Mouse (Mus musculus) kidney, embryonic 16.5 days (tissue): Measurements from ENCODE around the gene Zfp541. TPM values are rescaled to one million over a fixed set of nuclear protein-coding genes. Genes with fewer than 3 reads are reported as not detected.

Experiments used
- ATAC-seq: fragments of 200-750 bp; cut with Nextera tagmentation; 2 replicates; pipeline ENCODE4 v1.8.0; 2017; ENCODE audit warnings: moderate TSS enrichment; ENCODE audit not compliant: low FRiP score, low TSS enrichment
- H3K27ac ChIP-seq: fragments of 300-500 bp; sonication (generic); 2 replicates; pipeline ENCODE4 v1.5.1; 2014; ENCODE audit warnings: low read length
- H3K27me3 ChIP-seq: fragments of 300-500 bp; sonication (generic); 2 replicates; pipeline ENCODE4 v1.6.1; 2014; ENCODE audit warnings: low read length, control low read depth, mixed read lengths; ENCODE audit not compliant: insufficient read depth
- H3K36me3 ChIP-seq: fragments of 300-500 bp; sonication (generic); 2 replicates; pipeline ENCODE4 v1.6.1; 2014; ENCODE audit warnings: low read length, control low read depth, mixed read lengths; ENCODE audit not compliant: insufficient read depth
- H3K4me1 ChIP-seq: fragments of 300-500 bp; sonication (generic); 2 replicates; pipeline ENCODE4 v1.6.1; 2014; ENCODE audit warnings: low read length, control low read depth, mixed read lengths; ENCODE audit not compliant: insufficient read depth
- H3K4me2 ChIP-seq: fragments of 300-500 bp; sonication (generic); replicated peaks from 2 replicates; pipeline ENCODE4 v1.6.1; 2014; ENCODE audit warnings: low read depth, low read length
- H3K4me3 ChIP-seq: fragments of 300-500 bp; sonication (generic); 2 replicates; pipeline ENCODE4 v1.5.1; 2014; ENCODE audit warnings: mild to moderate bottlenecking, low read length
- H3K9ac ChIP-seq: fragments of 300-500 bp; sonication (generic); replicated peaks from 2 replicates; pipeline ENCODE4 v1.6.1; 2014; ENCODE audit warnings: low read length
- H3K9me3 ChIP-seq: fragments of 300-500 bp; sonication (generic); 2 replicates; pipeline ENCODE4 v1.6.1; 2016; ENCODE audit warnings: low read length, control low read depth
- WGBS: fragments of 180-500 bp; shearing (Covaris S2); extraction: QIAGEN DNeasy Blood & Tissue Kit; methylation state at CpG from one replicate; pipeline ENCODE4 v1.1.7; 2014; 5-methylcytosine and 5-hydroxymethylcytosine counted together
- polyA plus RNA-seq: library from polyadenylated mRNA; unstranded; fragments of >200 nt; fragmentation: Nextera tagmentation; extraction: Ambion mirVana; gene quantifications from 2 replicates; pipeline ENCODE4 v1.2.1, GENCODE M21; 2015

Gene Zfp541
- polyA plus RNA-seq, 1 experiment from 2014 or later = 0.09 TPM

- Histone ChIP-seq H3K4me3 (no peak overlapping the region), H3K4me1 (peaks cover 26% of the 10 kb centered on the region), H3K36me3 (no peaks in the 10 kb centered on the region), H3K27me3 (peaks cover 3% of the 10 kb centered on the region; the same call in 1 of the 2 replicates), H3K27ac (no peak overlapping the region), H3K4me2 (no peak overlapping the region), H3K9ac (no peak overlapping the region), H3K9me3 (no peaks in the 10 kb centered on the region)
- WGBS = 67% methylated on average over 3 of the region's 3 CpGs
- ATAC-seq = no peak
Measured at GRCm38 (mm10) chr7:16132926-16133325, 71.3 kb downstream of the Zfp541 start.

DNA sequence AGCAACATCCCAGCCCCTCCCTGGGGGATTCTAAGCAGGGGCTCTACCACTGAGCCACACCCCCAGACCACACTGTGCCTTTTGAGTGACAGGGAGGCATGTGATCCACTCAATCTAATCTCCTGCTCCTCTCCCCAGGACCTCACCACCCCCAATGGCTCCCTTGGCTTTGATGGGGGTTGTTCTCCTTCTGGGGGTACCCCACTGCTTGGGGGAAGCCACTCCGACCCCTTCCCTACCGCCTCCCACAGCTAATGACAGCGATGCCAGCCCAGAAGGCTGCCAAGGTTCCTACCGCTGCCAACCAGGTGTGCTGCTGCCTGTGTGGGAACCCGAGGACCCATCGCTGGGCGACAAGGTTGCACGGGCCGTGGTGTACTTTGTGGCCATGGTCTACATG lies 72.1 kb downstream of the Zfp541 start:
- no peak for ATAC-seq
- no peak overlapping the region for H3K27ac ChIP-seq
- no peaks in the 10 kb centered on the region for H3K36me3 ChIP-seq
- H3K4me2 ChIP-seq = no peak overlapping the region
- no peak overlapping the region for H3K9ac ChIP-seq
- peaks cover 26% of the 10 kb centered on the region for H3K4me1 ChIP-seq
- WGBS = 90% methylated on average over 9 of the region's 9 CpGs
- H3K9me3 ChIP-seq = no peaks in the 10 kb centered on the region
- H3K27me3 ChIP-seq = peaks cover 3% of the 10 kb centered on the region; the same call in 1 of the 2 replicates
- no peak overlapping the region for H3K4me3 ChIP-seq

- H3K4me2 ChIP-seq = no peak overlapping the region
- H3K36me3 ChIP-seq = no peaks in the 10 kb centered on the region
- no peaks in the 10 kb centered on the region for H3K9me3 ChIP-seq
- 69% methylated on average over 7 of the region's 7 CpGs for WGBS
- no peak for ATAC-seq
- H3K27me3 ChIP-seq = peaks cover 3% of the 10 kb centered on the region; the same call in 1 of the 2 replicates
- no peak overlapping the region for H3K4me3 ChIP-seq
- H3K9ac ChIP-seq = no peak overlapping the region
- H3K27ac ChIP-seq = no peak overlapping the region
- H3K4me1 ChIP-seq = peaks cover 20% of the 10 kb centered on the region; the same call in 1 of the 2 replicates
Measured at GRCm38 (mm10) chr7:16134951-16135392, 73.4 kb downstream of the Zfp541 start.

Other genes starting within 250 kb of the Zfp541 start
- not detected in 2 replicates for gene Obox6, start 222.1 kb upstream of the Zfp541 start, polyA plus RNA-seq
- not detected in 2 replicates for gene Crx, start 181.8 kb upstream of the Zfp541 start, polyA plus RNA-seq
- not detected in 2 replicates for gene Crxos, start 179.2 kb upstream of the Zfp541 start, polyA plus RNA-seq
- 690 and 706 TPM in 2 replicates for gene Selenow, start 139.4 kb upstream of the Zfp541 start, polyA plus RNA-seq
- 198 and 212 TPM in 2 replicates for gene Nop53, start 115.7 kb upstream of the Zfp541 start, polyA plus RNA-seq
- 36.8 and 37.9 TPM in 2 replicates for gene Ehd2, start 94.2 kb upstream of the Zfp541 start, polyA plus RNA-seq
- gene Bicra, start 13.9 kb upstream of the Zfp541 start, polyA plus RNA-seq = 7.1 and 7.5 TPM in 2 replicates
- 215 and 220 TPM in 2 replicates for gene Napa, start 36.6 kb downstream of the Zfp541 start, polyA plus RNA-seq
- gene Kptn, start 58.1 kb downstream of the Zfp541 start, polyA plus RNA-seq = 33.9 and 36.8 TPM in 2 replicates
- gene Slc8a2, start 68.0 kb downstream of the Zfp541 start, polyA plus RNA-seq = 0.12 and 0.17 TPM in 2 replicates
- gene Meis3, start 113.3 kb downstream of the Zfp541 start, polyA plus RNA-seq = 23.9 and 27.7 TPM in 2 replicates
- 21.3 and 21.5 TPM in 2 replicates for gene Dhx34, start 160.2 kb downstream of the Zfp541 start, polyA plus RNA-seq
- gene C5ar2, start 182.3 kb downstream of the Zfp541 start, polyA plus RNA-seq = 0.09 and 0.11 TPM in 2 replicates
- 2.7 and 2.8 TPM in 2 replicates for gene C5ar1, start 197.7 kb downstream of the Zfp541 start, polyA plus RNA-seq
- gene Inafm1, start 211.8 kb downstream of the Zfp541 start, polyA plus RNA-seq = 16.4 and 19.7 TPM in 2 replicates
- gene Ccdc9, start 225.0 kb downstream of the Zfp541 start, polyA plus RNA-seq = 30.9 and 31.2 TPM in 2 replicates
- 12.6 and 14.2 TPM in 2 replicates for gene Bbc3, start 246.6 kb downstream of the Zfp541 start, polyA plus RNA-seq